Mouse (Mus musculus) neural tube, embryonic 12.5 days (tissue): Measurements from ENCODE around the gene Crhr2. TPM values are rescaled to one million over a fixed set of nuclear protein-coding genes. Genes with fewer than 3 reads are reported as not detected.

ENCODE experiments used
- ATAC-seq: fragments of 200-750 bp; cut with Nextera tagmentation; 2 replicates; pipeline ENCODE4 v1.8.0; 2017; ENCODE audit warnings: low read depth, mild to moderate bottlenecking, moderate TSS enrichment, moderate library complexity; ENCODE audit not compliant: low FRiP score
- H3K27ac ChIP-seq: fragments of 300-500 bp; sonication (generic); 2 replicates; pipeline ENCODE4 v1.5.1; 2016
- H3K27me3 ChIP-seq: fragments of 300-500 bp; sonication (generic); replicated peaks from 2 replicates; pipeline ENCODE4 v1.6.1; 2016; ENCODE audit warnings: mild to moderate bottlenecking
- H3K36me3 ChIP-seq: fragments of 300-500 bp; sonication (generic); 2 replicates; pipeline ENCODE4 v1.6.1; 2016; ENCODE audit warnings: mild to moderate bottlenecking
- H3K4me1 ChIP-seq: fragments of 300-500 bp; sonication (generic); 2 replicates; pipeline ENCODE4 v1.6.1; 2016
- H3K4me2 ChIP-seq: fragments of 300-500 bp; sonication (generic); replicated peaks from 2 replicates; pipeline ENCODE4 v1.6.1; 2016; ENCODE audit warnings: mild to moderate bottlenecking
- H3K4me3 ChIP-seq: fragments of 300-500 bp; sonication (generic); 2 replicates; pipeline ENCODE4 v1.5.1; 2016
- H3K9ac ChIP-seq: fragments of 300-500 bp; sonication (generic); 2 replicates; pipeline ENCODE4 v1.6.1; 2016; ENCODE audit warnings: mild to moderate bottlenecking
- H3K9me3 ChIP-seq: fragments of 300-500 bp; sonication (generic); 2 replicates; pipeline ENCODE4 v1.6.1; 2016; ENCODE audit warnings: mild to moderate bottlenecking
- WGBS: fragments of 180-500 bp; shearing (Covaris S2); methylation state at CpG from one replicate; pipeline ENCODE4 v1.1.7; 2016; 5-methylcytosine and 5-hydroxymethylcytosine counted together
- polyA plus RNA-seq: library from polyadenylated mRNA; unstranded; fragments of >200 nt; fragmentation: Nextera tagmentation; extraction: Ambion mirVana; gene quantifications from 2 replicates; pipeline ENCODE4 v1.2.1, GENCODE M21; 2016

Crhr2 gene
- polyA plus RNA-seq, 1 experiment from 2014 or later: 0.66 TPM

- no peak overlapping the region for H3K4me2 ChIP-seq
- no peak overlapping the region for H3K27ac ChIP-seq
- H3K9ac ChIP-seq: no peak overlapping the region
- no peaks in the 10 kb centered on the region for H3K9me3 ChIP-seq
- ATAC-seq: no peak
- 18% methylated on average over 7 of the region's 7 CpGs for WGBS
- H3K27me3 ChIP-seq: no peaks in the 10 kb centered on the region
- no peak overlapping the region for H3K4me3 ChIP-seq
- no peaks in the 10 kb centered on the region for H3K36me3 ChIP-seq
- H3K4me1 ChIP-seq: no peaks in the 10 kb centered on the region
Measured at GRCm38 (mm10) chr6:55108358-55108757, 24.5 kb downstream of the Crhr2 start.

GRCm38 (mm10) chr6:55098603-55099002 is 34.2 kb downstream of the Crhr2 start:
- 83% methylated on average over 5 of the region's 5 CpGs for WGBS
- Histone ChIP-seq H3K27ac (no peak overlapping the region), H3K4me1 (peaks cover 4% of the 10 kb centered on the region; the same call in 1 of the 2 replicates), H3K36me3 (no peaks in the 10 kb centered on the region), H3K9me3 (no peaks in the 10 kb centered on the region), H3K27me3 (no peaks in the 10 kb centered on the region), H3K4me3 (no peak overlapping the region), H3K9ac (no peak overlapping the region), H3K4me2 (no peak overlapping the region)
- no peak for ATAC-seq

GRCm38 (mm10) chr6:55098030-55098429 is 34.8 kb downstream of the Crhr2 start:
- no peaks in the 10 kb centered on the region for H3K9me3 ChIP-seq
- H3K4me1 ChIP-seq: peaks cover 4% of the 10 kb centered on the region; the same call in 1 of the 2 replicates
- ATAC-seq: no peak
- WGBS: 84% methylated on average over 5 of the region's 5 CpGs
- no peak overlapping the region for H3K4me3 ChIP-seq
- no peak overlapping the region for H3K9ac ChIP-seq
- H3K4me2 ChIP-seq: no peak overlapping the region
- H3K27ac ChIP-seq: no peak overlapping the region
- H3K27me3 ChIP-seq: no peaks in the 10 kb centered on the region
- H3K36me3 ChIP-seq: no peaks in the 10 kb centered on the region

- H3K27ac ChIP-seq: no peak overlapping the region
- no peaks in the 10 kb centered on the region for H3K9me3 ChIP-seq
- H3K4me2 ChIP-seq: no peak overlapping the region
- no peak overlapping the region for H3K9ac ChIP-seq
- H3K27me3 ChIP-seq: no peaks in the 10 kb centered on the region
- WGBS: 51% methylated on average over 6 of the region's 6 CpGs
- no peak for ATAC-seq
- H3K36me3 ChIP-seq: no peaks in the 10 kb centered on the region
- peaks cover 4% of the 10 kb centered on the region; the same call in 1 of the 2 replicates for H3K4me1 ChIP-seq
- no peak overlapping the region for H3K4me3 ChIP-seq
Measured at GRCm38 (mm10) chr6:55093431-55094146, 39.2 kb downstream of the Crhr2 start.

DNA sequence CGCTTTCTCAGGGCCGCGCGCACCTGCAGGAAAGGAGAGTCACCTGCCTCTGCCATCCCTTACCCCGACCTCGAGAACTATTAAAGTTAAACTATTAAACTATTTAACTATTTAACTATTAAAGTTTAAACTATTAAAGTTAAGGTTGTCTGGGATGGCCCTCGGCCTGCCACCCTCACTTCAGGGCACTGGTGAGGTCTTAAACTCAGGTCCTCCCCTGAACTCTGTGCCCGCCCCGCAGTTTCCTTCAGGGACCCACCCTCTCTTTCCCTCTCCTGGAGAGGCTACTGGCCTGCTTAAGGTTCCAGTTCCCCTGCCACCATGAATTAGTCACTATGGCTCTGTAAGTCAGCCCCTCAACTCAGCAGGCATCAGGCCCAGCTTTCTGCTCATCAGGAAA is 41.4 kb downstream of the Crhr2 start:
- Histone ChIP-seq H3K4me2 (no peak overlapping the region), H3K27me3 (no peaks in the 10 kb centered on the region), H3K36me3 (no peaks in the 10 kb centered on the region), H3K9ac (no peak overlapping the region), H3K4me1 (peaks cover 4% of the 10 kb centered on the region; the same call in 1 of the 2 replicates), H3K27ac (no peak overlapping the region), H3K4me3 (no peak overlapping the region), H3K9me3 (no peaks in the 10 kb centered on the region)
- 97% methylated on average over 9 of the region's 9 CpGs for WGBS
- no peak for ATAC-seq

DNA sequence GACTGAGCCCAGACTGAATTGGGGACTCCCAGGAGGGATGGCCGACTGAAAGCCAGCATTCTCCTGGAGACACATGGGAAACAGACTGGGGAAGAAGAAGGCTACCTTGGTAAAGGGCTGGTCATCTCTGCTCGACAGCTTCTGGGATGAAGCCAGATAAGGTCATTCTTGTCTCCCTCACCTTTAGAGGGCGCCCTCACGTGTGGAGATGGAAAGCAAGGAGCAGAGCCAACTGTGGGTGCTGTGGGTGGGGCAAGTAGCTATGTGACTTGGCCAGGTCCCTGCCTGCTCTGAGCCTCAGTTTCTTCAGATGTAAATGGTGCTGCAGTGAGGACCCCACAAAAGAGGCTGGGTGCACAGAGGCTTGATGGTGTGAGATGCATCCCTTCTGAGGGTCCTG is 42.2 kb downstream of the Crhr2 start:
- no peaks in the 10 kb centered on the region for H3K9me3 ChIP-seq
- ATAC-seq: no peak
- peaks cover 4% of the 10 kb centered on the region; the same call in 1 of the 2 replicates for H3K4me1 ChIP-seq
- H3K36me3 ChIP-seq: no peaks in the 10 kb centered on the region
- H3K4me2 ChIP-seq: no peak overlapping the region
- no peak overlapping the region for H3K9ac ChIP-seq
- 41% methylated on average over 4 of the region's 4 CpGs for WGBS
- H3K27me3 ChIP-seq: no peaks in the 10 kb centered on the region
- no peak overlapping the region for H3K4me3 ChIP-seq
- no peak overlapping the region for H3K27ac ChIP-seq

DNA sequence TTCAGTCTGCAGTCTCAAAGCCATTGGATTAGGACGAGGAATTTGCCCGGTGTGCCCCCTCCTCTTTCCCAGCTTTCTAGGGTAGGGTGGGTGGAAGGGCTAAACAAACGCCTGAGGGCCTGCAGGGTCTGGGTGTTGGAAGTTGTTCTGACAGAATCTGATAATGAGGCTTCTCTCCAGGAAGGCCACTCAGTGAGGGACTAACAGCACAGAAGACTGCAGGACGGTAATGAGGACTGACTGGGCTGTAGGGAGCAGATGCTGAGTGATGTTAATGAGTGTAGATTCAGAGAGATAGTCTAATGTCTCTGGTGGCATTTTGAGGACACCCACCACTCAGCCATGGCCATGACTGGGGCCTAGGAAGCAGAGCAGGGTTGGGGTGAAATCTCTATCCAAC is 45.5 kb downstream of the Crhr2 start:
- Histone ChIP-seq H3K9ac (no peak overlapping the region), H3K4me1 (no peaks in the 10 kb centered on the region), H3K36me3 (no peaks in the 10 kb centered on the region), H3K4me2 (no peak overlapping the region), H3K27me3 (no peaks in the 10 kb centered on the region), H3K9me3 (no peaks in the 10 kb centered on the region), H3K27ac (no peak overlapping the region), H3K4me3 (no peak overlapping the region)
- ATAC-seq: no peak
- 54% methylated on average over 4 of the region's 4 CpGs for WGBS

GRCm38 (mm10) chr6:55082261-55083051 is 50.4 kb downstream of the Crhr2 start:
- 71% methylated on average over 7 of the region's 7 CpGs for WGBS
- H3K4me2 ChIP-seq: no peak overlapping the region
- H3K27ac ChIP-seq: no peak overlapping the region
- H3K9ac ChIP-seq: no peak overlapping the region
- H3K9me3 ChIP-seq: no peaks in the 10 kb centered on the region
- H3K27me3 ChIP-seq: no peaks in the 10 kb centered on the region
- H3K36me3 ChIP-seq: peaks cover 45% of the 10 kb centered on the region
- no peaks in the 10 kb centered on the region for H3K4me1 ChIP-seq
- ATAC-seq: no peak
- no peak overlapping the region for H3K4me3 ChIP-seq

- Histone ChIP-seq H3K9ac (no peak overlapping the region), H3K27me3 (no peaks in the 10 kb centered on the region), H3K4me2 (no peak overlapping the region), H3K4me3 (no peak overlapping the region), H3K27ac (no peak overlapping the region), H3K4me1 (no peaks in the 10 kb centered on the region), H3K36me3 (peaks cover 56% of the 10 kb centered on the region), H3K9me3 (no peaks in the 10 kb centered on the region)
- 90% methylated on average over 3 of the region's 3 CpGs for WGBS
- no peak for ATAC-seq
Measured at GRCm38 (mm10) chr6:55081379-55081778, 51.4 kb downstream of the Crhr2 start.

GRCm38 (mm10) chr6:55076561-55077255 is 56.1 kb downstream of the Crhr2 start:
- Histone ChIP-seq H3K4me3 (no peak overlapping the region), H3K36me3 (peaks cover 79% of the 10 kb centered on the region), H3K9ac (no peak overlapping the region), H3K4me1 (no peaks in the 10 kb centered on the region), H3K9me3 (no peaks in the 10 kb centered on the region), H3K27me3 (no peaks in the 10 kb centered on the region), H3K27ac (no peak overlapping the region), H3K4me2 (no peak overlapping the region)
- no peak for ATAC-seq
- 81% methylated on average over 4 of the region's 4 CpGs for WGBS

DNA sequence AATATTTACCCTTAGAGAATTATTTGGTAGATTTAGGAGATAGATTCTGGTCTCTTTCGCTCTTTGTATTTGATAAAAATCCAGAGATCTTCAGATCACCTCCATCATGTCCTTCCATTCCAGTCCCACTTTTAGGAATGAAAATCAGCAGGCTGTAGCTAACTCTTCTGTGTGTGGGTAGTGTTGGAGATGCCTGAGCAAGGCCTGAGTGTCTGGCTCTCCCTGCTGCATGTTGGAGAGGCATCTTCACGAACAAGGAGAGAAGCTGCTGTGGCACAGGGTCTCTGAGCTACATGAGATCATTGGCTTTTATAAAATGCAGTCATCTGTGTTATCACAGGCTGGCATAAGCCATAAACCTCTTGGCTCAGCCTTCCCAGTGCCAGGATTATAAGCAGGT is 66.9 kb downstream of the Crhr2 start:
- H3K9me3 ChIP-seq: no peaks in the 10 kb centered on the region
- ATAC-seq: no peak
- H3K27me3 ChIP-seq: no peaks in the 10 kb centered on the region
- 94% methylated on average over 2 of the region's 2 CpGs for WGBS
- H3K4me2 ChIP-seq: no peak overlapping the region
- H3K4me1 ChIP-seq: no peaks in the 10 kb centered on the region
- no peak overlapping the region for H3K9ac ChIP-seq
- H3K27ac ChIP-seq: no peak overlapping the region
- peaks cover 66% of the 10 kb centered on the region for H3K36me3 ChIP-seq
- H3K4me3 ChIP-seq: no peak overlapping the region

- Histone ChIP-seq H3K4me1 (no peaks in the 10 kb centered on the region), H3K27ac (no peak overlapping the region), H3K9me3 (no peaks in the 10 kb centered on the region), H3K9ac (no peak overlapping the region), H3K4me3 (no peak overlapping the region), H3K27me3 (no peaks in the 10 kb centered on the region), H3K36me3 (peaks cover 78% of the 10 kb centered on the region), H3K4me2 (no peak overlapping the region)
- 93% methylated on average over 7 of the region's 7 CpGs for WGBS
- ATAC-seq: no peak
Measured at GRCm38 (mm10) chr6:55064477-55064827, 68.4 kb downstream of the Crhr2 start.
